Mouse (Mus musculus) lung, postnatal 0 days (tissue): ENCODE data around the gene Vegfa.

Experiments
- CTCF ChIP-seq: IDR thresholded peaks from 2 replicates; pipeline ENCODE4 v1.5.1; 2016; ENCODE audit warnings: antibody characterized with exemption, mild to moderate bottlenecking
- EP300 ChIP-seq: IDR thresholded peaks from 2 replicates; pipeline ENCODE4 v1.6.1; 2016; ENCODE audit warnings: antibody characterized with exemption, mild to moderate bottlenecking, control low read depth

DNA sequence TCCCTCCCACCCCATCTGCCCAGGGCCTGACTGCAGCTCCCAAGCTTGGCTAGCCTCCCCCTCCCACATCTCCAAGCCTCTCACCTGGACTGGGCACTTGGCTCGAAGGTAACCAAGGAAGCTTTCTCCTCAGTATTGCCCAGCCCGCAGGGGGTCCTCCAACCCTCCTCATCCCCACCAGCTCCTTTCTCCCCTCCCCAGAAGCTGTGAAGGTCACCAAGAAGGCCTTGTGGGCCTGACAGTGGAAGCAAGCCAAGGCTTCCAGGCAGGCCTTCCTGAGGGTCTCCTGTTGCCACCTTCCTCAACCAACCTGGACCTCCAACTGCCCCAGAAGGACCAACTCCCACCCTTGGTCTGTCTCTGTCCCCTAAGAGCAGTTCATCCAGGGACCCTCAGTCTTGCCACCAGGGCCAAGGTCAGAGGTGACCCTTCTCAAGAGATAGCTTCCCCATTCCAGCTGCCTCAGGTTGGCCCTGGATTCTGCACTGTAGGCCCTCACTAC lies 3.1 kb downstream of the Vegfa start:
- TF ChIP-seq CTCF (no peak), EP300 (no peak)
